Mouse (Mus musculus) liver, adult 2 months (tissue): Measurements from ENCODE around the gene Rfc5. TPM values are rescaled to one million over a fixed set of nuclear protein-coding genes. Genes with fewer than 3 reads are reported as not detected.

Source experiments
- DNase-seq: peaks from one replicate; pipeline ENCODE4 v3.0.0-alpha.2; 2011; ENCODE audit warnings: low read depth, low spot score; ENCODE audit errors: extremely low read depth
- H3K27ac ChIP-seq: fragments of 200-500 bp; replicated peaks from 2 replicates; pipeline ENCODE4 v1.5.1; 2012; ENCODE audit warnings: low read depth, mild to moderate bottlenecking, control low read depth, inconsistent platforms, low read length; ENCODE audit not compliant: insufficient read depth
- H3K27me3 ChIP-seq: fragments of 200-500 bp; 2 replicates; pipeline ENCODE4 v1.6.1; 2012; ENCODE audit warnings: mild to moderate bottlenecking, moderate library complexity, low read length, inconsistent platforms; ENCODE audit not compliant: control insufficient read depth, insufficient read depth
- H3K36me3 ChIP-seq: fragments of 200-500 bp; 2 replicates; pipeline ENCODE4 v1.6.1; 2012; ENCODE audit warnings: low read length, inconsistent platforms; ENCODE audit not compliant: control insufficient read depth, insufficient read depth
- H3K4me1 ChIP-seq: fragments of 200-500 bp; 2 replicates; pipeline ENCODE4 v1.6.1; 2011; ENCODE audit warnings: low read length; ENCODE audit not compliant: control insufficient read depth, insufficient read depth
- H3K4me3 ChIP-seq: fragments of 200-500 bp; 2 replicates; pipeline ENCODE4 v1.5.1; 2011; ENCODE audit warnings: low read depth, mild to moderate bottlenecking, control low read depth, low read length, moderate library complexity; ENCODE audit not compliant: insufficient read depth
- H3K79me2 ChIP-seq: fragments of 200-500 bp; 2 replicates; pipeline ENCODE4 v1.6.1; 2012; ENCODE audit warnings: inconsistent platforms, mild to moderate bottlenecking, low read length, moderate library complexity; ENCODE audit not compliant: control insufficient read depth, insufficient read depth
- H3K9ac ChIP-seq: fragments of 200-500 bp; 2 replicates; pipeline ENCODE4 v1.6.1; 2012; ENCODE audit warnings: low read depth, mild to moderate bottlenecking, control low read depth, inconsistent platforms, low read length
- CTCF ChIP-seq: fragments of 200-500 bp; IDR thresholded peaks from 2 replicates; pipeline ENCODE4 v1.5.1; 2011; ENCODE audit warnings: low read depth, low read length, control low read depth
- POLR2A ChIP-seq: fragments of 200-500 bp; IDR thresholded peaks from 2 replicates; pipeline ENCODE4 v1.6.1; 2011; ENCODE audit warnings: low read length, control low read depth; ENCODE audit not compliant: insufficient read depth; ENCODE audit errors: extremely low read depth
- WGBS: fragments of 180-500 bp; shearing (Covaris S2); methylation state at CpG from one replicate; pipeline ENCODE4 v1.1.7; 2018; 5-methylcytosine and 5-hydroxymethylcytosine counted together
- polyA plus RNA-seq: library from polyadenylated mRNA; depleted of rRNA; stranded (reverse); fragments of >200 nt; gene quantifications from 2 replicates; pipeline ENCODE4 v1.2.3, GENCODE M21; 2012
- total RNA-seq: library from RNA; depleted of rRNA; stranded (reverse); fragments of >200 nt; gene quantifications from 2 replicates; pipeline ENCODE4 v1.2.3, GENCODE M21; 2014

The Rfc5 gene
- total and polyA plus RNA-seq, 2 experiments = 6.1 to 12.3 TPM

- Histone ChIP-seq H3K27ac (no peak overlapping the region), H3K9ac (no peak overlapping the region), H3K4me1 (no peaks in the 10 kb centered on the region), H3K79me2 (no peaks in the 10 kb centered on the region), H3K36me3 (no peaks in the 10 kb centered on the region), H3K4me3 (no peak overlapping the region), H3K27me3 (no peaks in the 10 kb centered on the region)
- no peak for DNase-seq
- no peak for TF ChIP-seq CTCF
- no peak for TF ChIP-seq POLR2A
- WGBS = 62% methylated on average over 5 of the region's 5 CpGs
Observed at GRCm38 (mm10) chr5:117398007-117398550, 9.2 kb upstream of the Rfc5 start.

- Histone ChIP-seq H3K4me1 (no peaks in the 10 kb centered on the region), H3K4me3 (no peak overlapping the region), H3K9ac (no peak overlapping the region), H3K27ac (no peak overlapping the region), H3K79me2 (no peaks in the 10 kb centered on the region), H3K36me3 (no peaks in the 10 kb centered on the region), H3K27me3 (no peaks in the 10 kb centered on the region)
- no peak for DNase-seq
- 78% methylated on average over 6 of the region's 6 CpGs for WGBS
- no peak for TF ChIP-seq POLR2A
- TF ChIP-seq CTCF = no peak
Observed at GRCm38 (mm10) chr5:117397371-117397770, 8.5 kb upstream of the Rfc5 start.

GRCm38 (mm10) chr5:117396596-117397014 lies 7.8 kb upstream of the Rfc5 start:
- H3K27ac ChIP-seq = no peak overlapping the region
- TF ChIP-seq CTCF (no peak), POLR2A (no peak)
- no peak for DNase-seq
- H3K79me2 ChIP-seq = no peaks in the 10 kb centered on the region
- no peak overlapping the region for H3K9ac ChIP-seq
- no peaks in the 10 kb centered on the region for H3K4me1 ChIP-seq
- WGBS = 52% methylated on average over 6 of the region's 6 CpGs
- H3K27me3 ChIP-seq = no peaks in the 10 kb centered on the region
- H3K4me3 ChIP-seq = no peak overlapping the region
- no peaks in the 10 kb centered on the region for H3K36me3 ChIP-seq

GRCm38 (mm10) chr5:117395834-117396233 lies 7.0 kb upstream of the Rfc5 start:
- Histone ChIP-seq H3K4me1 (no peaks in the 10 kb centered on the region), H3K27ac (no peak overlapping the region), H3K79me2 (no peaks in the 10 kb centered on the region), H3K4me3 (no peak overlapping the region), H3K36me3 (no peaks in the 10 kb centered on the region), H3K9ac (no peak overlapping the region), H3K27me3 (no peaks in the 10 kb centered on the region)
- TF ChIP-seq POLR2A (no peak), CTCF (no peak)
- WGBS = 88% methylated on average over 5 of the region's 5 CpGs
- no peak for DNase-seq

GRCm38 (mm10) chr5:117390895-117391294 lies 2.0 kb upstream of the Rfc5 start:
- H3K36me3 ChIP-seq = no peaks in the 10 kb centered on the region
- H3K27me3 ChIP-seq = no peaks in the 10 kb centered on the region
- H3K4me1 ChIP-seq = peaks cover 2% of the 10 kb centered on the region; the same call in 1 of the 2 replicates
- no peak for DNase-seq
- no peak overlapping the region for H3K9ac ChIP-seq
- TF ChIP-seq CTCF (no peak), POLR2A (no peak)
- H3K79me2 ChIP-seq = no peaks in the 10 kb centered on the region
- 92% methylated on average over 1 of the region's 1 CpGs for WGBS
- H3K4me3 ChIP-seq = no peak overlapping the region
- no peak overlapping the region for H3K27ac ChIP-seq

- no peaks in the 10 kb centered on the region for H3K79me2 ChIP-seq
- no peak for DNase-seq
- H3K27me3 ChIP-seq = no peaks in the 10 kb centered on the region
- no peaks in the 10 kb centered on the region for H3K36me3 ChIP-seq
- H3K27ac ChIP-seq = no peak overlapping the region
- TF ChIP-seq CTCF (peak; percentile 37), POLR2A (no peak)
- peaks cover 2% of the 10 kb centered on the region; the same call in 1 of the 2 replicates for H3K4me1 ChIP-seq
- peak overlapping the region; percentile 73 for H3K9ac ChIP-seq
- peak overlapping the region; percentile 74 for H3K4me3 ChIP-seq
- WGBS = 10% methylated on average over 16 of the region's 16 CpGs
Observed at GRCm38 (mm10) chr5:117388296-117388751, 523 bp downstream of the Rfc5 start.
